Mouse (Mus musculus) kidney, embryonic 14.5 days (tissue): ENCODE results near the gene Ttc7. TPM values are rescaled to one million over a fixed set of nuclear protein-coding genes. Genes with fewer than 3 reads are reported as not detected.

ENCODE experiments used
- ATAC-seq: fragments of 200-750 bp; cut with Nextera tagmentation; 2 replicates; pipeline ENCODE4 v1.8.0; 2017; ENCODE audit warnings: moderate number of reproducible peaks, mild to moderate bottlenecking, moderate TSS enrichment, moderate library complexity; ENCODE audit not compliant: low FRiP score, low TSS enrichment
- H3K27ac ChIP-seq: fragments of 300-500 bp; sonication (generic); 2 replicates; pipeline ENCODE4 v1.5.1; 2014; ENCODE audit warnings: low read depth, mild to moderate bottlenecking, low read length, moderate library complexity, mixed read lengths
- H3K27me3 ChIP-seq: fragments of 300-500 bp; sonication (generic); 2 replicates; pipeline ENCODE4 v1.6.1; 2014; ENCODE audit warnings: mild to moderate bottlenecking, low read length; ENCODE audit not compliant: control insufficient read depth, insufficient read depth
- H3K36me3 ChIP-seq: fragments of 300-500 bp; sonication (generic); 2 replicates; pipeline ENCODE4 v1.6.1; 2014; ENCODE audit warnings: low read length, mixed read lengths; ENCODE audit not compliant: control insufficient read depth, insufficient read depth
- H3K4me1 ChIP-seq: fragments of 300-500 bp; sonication (generic); 2 replicates; pipeline ENCODE4 v1.6.1; 2014; ENCODE audit warnings: low read length, mixed read lengths; ENCODE audit not compliant: control insufficient read depth, insufficient read depth
- H3K4me2 ChIP-seq: fragments of 300-500 bp; sonication (generic); replicated peaks from 2 replicates; pipeline ENCODE4 v1.6.1; 2014; ENCODE audit warnings: low read depth, mild to moderate bottlenecking, low read length
- H3K4me3 ChIP-seq: fragments of 300-500 bp; sonication (generic); 2 replicates; pipeline ENCODE4 v1.5.1; 2014; ENCODE audit warnings: mild to moderate bottlenecking, low read length
- H3K9ac ChIP-seq: fragments of 300-500 bp; sonication (generic); 2 replicates; pipeline ENCODE4 v1.6.1; 2014; ENCODE audit warnings: low read depth, mild to moderate bottlenecking, low read length, moderate library complexity
- H3K9me3 ChIP-seq: fragments of 300-500 bp; sonication (generic); 2 replicates; pipeline ENCODE4 v1.6.1; 2016; ENCODE audit warnings: low read length; ENCODE audit not compliant: control insufficient read depth
- WGBS: fragments of 180-500 bp; shearing (Covaris S2); extraction: QIAGEN DNeasy Blood & Tissue Kit; methylation state at CpG from one replicate; pipeline ENCODE4 v1.1.7; 2014; 5-methylcytosine and 5-hydroxymethylcytosine counted together
- polyA plus RNA-seq: library from polyadenylated mRNA; unstranded; fragments of >200 nt; fragmentation: Nextera tagmentation; extraction: Ambion mirVana; gene quantifications from 2 replicates; pipeline ENCODE4 v1.2.1, GENCODE M21; 2014

Ttc7 gene
- polyA plus RNA-seq = 4.0 and 5.7 TPM in 2 replicates

- peaks cover 6% of the 10 kb centered on the region; the same call in 1 of the 2 replicates for H3K4me1 ChIP-seq
- peak within 1 kb of the TSS; percentile 92 for H3K27ac ChIP-seq
- WGBS = under 1% methylated on average over 34 of the region's 38 CpGs
- H3K4me2 ChIP-seq = peak within 1 kb of the TSS; percentile 99
- H3K9ac ChIP-seq = peak within 1 kb of the TSS; percentile 78
- peak within 1 kb of the TSS; percentile 76 for H3K4me3 ChIP-seq
- ATAC-seq = peak; percentile 94
- H3K36me3 ChIP-seq = no peaks in the 10 kb centered on the region
- H3K27me3 ChIP-seq = peaks cover 8% of the 10 kb centered on the region
- no peaks in the 10 kb centered on the region for H3K9me3 ChIP-seq
Observed at GRCm38 (mm10) chr17:87282706-87283053, at the start of gene Ttc7. Ttc7 (plus strand) TSS chr17:87282886.

- no peaks in the 10 kb centered on the region for H3K36me3 ChIP-seq
- 86% methylated on average over 6 of the region's 6 CpGs for WGBS
- no peaks in the 10 kb centered on the region for H3K4me1 ChIP-seq
- no peak for ATAC-seq
- H3K4me2 ChIP-seq = no peak overlapping the region
- no peak overlapping the region for H3K9ac ChIP-seq
- H3K9me3 ChIP-seq = no peaks in the 10 kb centered on the region
- H3K4me3 ChIP-seq = no peak overlapping the region
- no peak overlapping the region for H3K27ac ChIP-seq
- no peaks in the 10 kb centered on the region for H3K27me3 ChIP-seq
Observed at GRCm38 (mm10) chr17:87235019-87235418, 47.7 kb upstream of the Ttc7 start.

GRCm38 (mm10) chr17:87236725-87237650 is 45.7 kb upstream of the Ttc7 start:
- Histone ChIP-seq H3K9me3 (peaks cover under 1% of the 10 kb centered on the region; the same call in 1 of the 2 replicates), H3K36me3 (no peaks in the 10 kb centered on the region), H3K27ac (no peak overlapping the region), H3K4me3 (no peak overlapping the region), H3K4me2 (no peak overlapping the region), H3K9ac (no peak overlapping the region), H3K4me1 (no peaks in the 10 kb centered on the region), H3K27me3 (no peaks in the 10 kb centered on the region)
- 31% methylated on average over 18 of the region's 18 CpGs for WGBS
- ATAC-seq = no peak

GRCm38 (mm10) chr17:87237826-87238225 is 44.9 kb upstream of the Ttc7 start:
- no peak overlapping the region for H3K9ac ChIP-seq
- no peak overlapping the region for H3K4me2 ChIP-seq
- H3K27me3 ChIP-seq = no peaks in the 10 kb centered on the region
- no peaks in the 10 kb centered on the region for H3K36me3 ChIP-seq
- no peak overlapping the region for H3K27ac ChIP-seq
- H3K4me3 ChIP-seq = no peak overlapping the region
- no peaks in the 10 kb centered on the region for H3K4me1 ChIP-seq
- H3K9me3 ChIP-seq = peaks cover 4% of the 10 kb centered on the region; the same call in 1 of the 2 replicates
- no peak for ATAC-seq
- 80% methylated on average over 11 of the region's 11 CpGs for WGBS

- no peak overlapping the region for H3K9ac ChIP-seq
- no peak overlapping the region for H3K27ac ChIP-seq
- peaks cover 8% of the 10 kb centered on the region for H3K4me1 ChIP-seq
- H3K4me3 ChIP-seq = no peak overlapping the region
- no peaks in the 10 kb centered on the region for H3K27me3 ChIP-seq
- H3K4me2 ChIP-seq = no peak overlapping the region
- ATAC-seq = no peak
- H3K9me3 ChIP-seq = peaks cover 4% of the 10 kb centered on the region; the same call in 1 of the 2 replicates
- no peaks in the 10 kb centered on the region for H3K36me3 ChIP-seq
- 60% methylated on average over 9 of the region's 9 CpGs for WGBS
Observed at GRCm38 (mm10) chr17:87246103-87246502, 36.6 kb upstream of the Ttc7 start.

GRCm38 (mm10) chr17:87254384-87254783 is 28.3 kb upstream of the Ttc7 start:
- ATAC-seq = no peak
- H3K27ac ChIP-seq = no peak overlapping the region
- peaks cover 53% of the 10 kb centered on the region for H3K36me3 ChIP-seq
- no peak overlapping the region for H3K9ac ChIP-seq
- no peaks in the 10 kb centered on the region for H3K27me3 ChIP-seq
- 77% methylated on average over 8 of the region's 8 CpGs for WGBS
- no peaks in the 10 kb centered on the region for H3K4me1 ChIP-seq
- H3K4me2 ChIP-seq = no peak overlapping the region
- H3K9me3 ChIP-seq = no peaks in the 10 kb centered on the region
- no peak overlapping the region for H3K4me3 ChIP-seq

- 88% methylated on average over 16 of the region's 16 CpGs for WGBS
- no peak overlapping the region for H3K9ac ChIP-seq
- no peak overlapping the region for H3K4me2 ChIP-seq
- ATAC-seq = no peak
- H3K36me3 ChIP-seq = peaks cover 62% of the 10 kb centered on the region
- no peak overlapping the region for H3K27ac ChIP-seq
- H3K4me1 ChIP-seq = no peaks in the 10 kb centered on the region
- H3K9me3 ChIP-seq = 0 out of 2 replicates have a peak, but pooled peaks cover 3% of the 10 kb centered on the region
- no peak overlapping the region for H3K4me3 ChIP-seq
- H3K27me3 ChIP-seq = no peaks in the 10 kb centered on the region
Observed at GRCm38 (mm10) chr17:87255672-87256071, 27.0 kb upstream of the Ttc7 start.

GRCm38 (mm10) chr17:87263401-87263800 is 19.3 kb upstream of the Ttc7 start:
- Histone ChIP-seq H3K36me3 (peaks cover 18% of the 10 kb centered on the region), H3K4me2 (no peak overlapping the region), H3K4me1 (peaks cover 11% of the 10 kb centered on the region), H3K27ac (no peak overlapping the region), H3K4me3 (no peak overlapping the region), H3K27me3 (no peaks in the 10 kb centered on the region), H3K9ac (no peak overlapping the region), H3K9me3 (peaks cover 3% of the 10 kb centered on the region; the same call in 1 of the 2 replicates)
- 95% methylated on average over 6 of the region's 6 CpGs for WGBS
- ATAC-seq = no peak
